ENCODE assay signal across 8 mouse cellular contexts in the genomic region with DNA sequence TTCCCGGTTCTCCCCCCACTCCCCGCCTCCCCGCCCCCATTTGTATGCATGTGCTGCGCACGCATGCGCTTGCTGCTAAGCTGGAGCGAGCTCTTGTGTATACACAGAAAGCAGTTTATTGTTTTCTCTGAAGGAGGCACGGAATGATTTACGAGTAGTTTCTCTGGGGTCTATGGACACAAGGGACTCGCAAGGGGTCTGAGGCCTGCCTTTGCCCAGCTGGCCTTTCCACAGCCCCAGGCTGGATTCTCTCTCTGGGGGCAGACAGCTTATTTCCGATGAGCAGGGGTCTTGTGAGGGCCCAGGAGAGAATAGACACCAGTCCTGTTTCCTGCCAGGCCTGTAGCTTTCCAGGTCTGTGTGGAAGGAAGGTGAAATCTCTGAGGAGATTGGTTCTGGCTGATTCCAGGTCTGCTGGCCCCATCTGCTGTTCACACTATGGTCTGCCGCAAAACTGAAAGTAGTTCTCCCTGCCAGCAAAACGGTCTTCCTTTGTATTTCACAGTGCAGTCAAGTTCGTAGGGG.
DNase-seq lines count a peak whose midpoint lies in the region; ATAC-seq lines count a peak whose summit lies in the region.

No protein-coding gene starts in this region.

- 0 out of 2 replicates have a peak, but pooled peaks cover 5% of the 10 kb centered on the region for H3K4me1 ChIP-seq in intestine, embryonic 15.5 days (replicated peaks)
- peaks cover 11% of the 10 kb centered on the region for H3K4me1 ChIP-seq in midbrain, embryonic 13.5 days (replicated peaks)
- peaks cover 14% of the 10 kb centered on the region; the same call in 1 of the 2 replicates for H3K4me1 ChIP-seq in stomach, embryonic 14.5 days (ENCODE audit: control insufficient read depth, insufficient read depth, low read length)

- intact Hi-C loops in left cerebral cortex, postnatal 14 days (cut with DNase I): loop anchor here (1.0 kb wide), 1 partner anchor 99 kb away; no protein-coding TSS in a partner anchor

- peak; percentile 82 for ATAC-seq in common myeloid progenitor, adult 5-6 weeks (replicated peaks; ENCODE audit: low read depth, poor library complexity, severe bottlenecking)
- peak; percentile 74 for ATAC-seq in intestine, embryonic 15.5 days
- ATAC-seq in midbrain, embryonic 13.5 days: peak; percentile 83
- ATAC-seq in stomach, embryonic 14.5 days (ENCODE audit: insufficient number of reproducible peaks, insufficient read depth, low FRiP score, low read depth): peak; percentile 78

- H3K4me3 ChIP-seq in intestine, embryonic 15.5 days (replicated peaks): peak overlapping the region; percentile 42
- H3K4me3 ChIP-seq in midbrain, embryonic 13.5 days (replicated peaks): no peak overlapping the region; the same call in 1 of the 2 replicates
- H3K4me3 ChIP-seq in stomach, embryonic 14.5 days (ENCODE audit: low read depth, low read length): peak overlapping the region; percentile 2; the same call in 1 of the 2 replicates

- no peaks in the 10 kb centered on the region for H3K36me3 ChIP-seq in intestine, embryonic 15.5 days
- H3K36me3 ChIP-seq in midbrain, embryonic 13.5 days: no peaks in the 10 kb centered on the region
- H3K36me3 ChIP-seq in stomach, embryonic 14.5 days (ENCODE audit: control insufficient read depth, insufficient read depth, low read length): no peaks in the 10 kb centered on the region

- no peaks in the 10 kb centered on the region for H3K9me3 ChIP-seq in intestine, embryonic 15.5 days
- H3K9me3 ChIP-seq in midbrain, embryonic 13.5 days: no peaks in the 10 kb centered on the region
- H3K9me3 ChIP-seq in stomach, embryonic 14.5 days (ENCODE audit: control insufficient read depth, low read depth, low read length): no peaks in the 10 kb centered on the region

- peak overlapping the region; percentile 92 for H3K27ac ChIP-seq in intestine, embryonic 15.5 days
- peak overlapping the region; percentile 80 for H3K27ac ChIP-seq in midbrain, embryonic 13.5 days
- H3K27ac ChIP-seq in stomach, embryonic 14.5 days (ENCODE audit: low read length): peak overlapping the region; percentile 69; the same call in 1 of the 2 replicates

- peak overlapping the region; percentile 50 for H3K9ac ChIP-seq in intestine, embryonic 15.5 days
- peak overlapping the region; percentile 55 for H3K9ac ChIP-seq in midbrain, embryonic 13.5 days (replicated peaks)
- H3K9ac ChIP-seq in stomach, embryonic 14.5 days (replicated peaks; ENCODE audit: low read depth, low read length): no peak overlapping the region

- peak overlapping the region; percentile 55 for H3K4me2 ChIP-seq in intestine, embryonic 15.5 days (replicated peaks)
- H3K4me2 ChIP-seq in midbrain, embryonic 13.5 days (replicated peaks): peak overlapping the region; percentile 35
- H3K4me2 ChIP-seq in stomach, embryonic 14.5 days (replicated peaks; ENCODE audit: low read depth, low read length): peak overlapping the region; percentile 30

- DNase-seq in layer of hippocampus, adult 11-12 months (ENCODE audit: low spot score): peak; percentile 56
- no peak for DNase-seq in layer of hippocampus, adult 9-10 months (ENCODE audit: low spot score)
- peak; percentile 55 for DNase-seq in gastrocnemius, postnatal 25 days
- peak; percentile 67 to 72 for DNase-seq in left cerebral cortex, postnatal 14 days (ENCODE audit: low spot score in 2 of 2)

- no peaks in the 10 kb centered on the region for H3K27me3 ChIP-seq in intestine, embryonic 15.5 days (replicated peaks)
- peaks cover 2% of the 10 kb centered on the region; the same call in 1 of the 2 replicates for H3K27me3 ChIP-seq in midbrain, embryonic 13.5 days
- no peaks in the 10 kb centered on the region for H3K27me3 ChIP-seq in stomach, embryonic 14.5 days (ENCODE audit: control insufficient read depth, insufficient read depth, low read length)

- 22% methylated on average over 14 of the region's 14 CpGs for WGBS in intestine, embryonic 15.5 days
- 53% methylated on average over 14 of the region's 14 CpGs for WGBS in midbrain, embryonic 13.5 days
- WGBS in stomach, embryonic 14.5 days: 45% methylated on average over 14 of the region's 14 CpGs
